Mouse (Mus musculus): ENCODE data around the gene Slc2a2. TPM values are rescaled to one million over a fixed set of nuclear protein-coding genes. Genes with fewer than 3 reads are reported as not detected.

Gene Slc2a2
- 275 TPM for polyA plus RNA-seq (2014; fragmentation: Illumina TruSeq; extraction: RNeasy Lipid Tissue Mini Kit (QIAGEN cat#74804); ENCODE audit: low read depth, low replicate concordance)

GRCm38 (mm10) chr3:28697797-28698196 is at the start of gene Slc2a2:
Gene Slc2a2 (plus strand): TSS chr3:28697903.

Other genes with a start within 250 kb of the Slc2a2 start
- gene Eif5a2, start 83.4 kb downstream of the Slc2a2 start, polyA plus RNA-seq (2014; fragmentation: Illumina TruSeq; extraction: RNeasy Lipid Tissue Mini Kit (QIAGEN cat#74804); ENCODE audit: low read depth, low replicate concordance) = 0.45 TPM
- 290 TPM for gene Rpl22l1, start 107.5 kb downstream of the Slc2a2 start, polyA plus RNA-seq (2014; fragmentation: Illumina TruSeq; extraction: RNeasy Lipid Tissue Mini Kit (QIAGEN cat#74804); ENCODE audit: low read depth, low replicate concordance)
- gene Gm1527, start 194.7 kb downstream of the Slc2a2 start, polyA plus RNA-seq (2014; fragmentation: Illumina TruSeq; extraction: RNeasy Lipid Tissue Mini Kit (QIAGEN cat#74804); ENCODE audit: low read depth, low replicate concordance) = not detected

All from liver, adult 10 weeks (tissue).